Mouse (Mus musculus) kidney, postnatal 0 days (tissue): ENCODE measurements around the gene Kcnab1. TPM values are rescaled to one million over a fixed set of nuclear protein-coding genes. Genes with fewer than 3 reads are reported as not detected.

Source experiments
- ATAC-seq: fragments of 200-750 bp; cut with Nextera tagmentation; replicated peaks from 2 replicates; pipeline ENCODE4 v1.8.0; 2017; ENCODE audit warnings: low read depth, moderate number of reproducible peaks, moderate TSS enrichment, moderate library complexity; ENCODE audit not compliant: low FRiP score
- DNase-seq: peaks from one replicate; pipeline ENCODE4 v3.0.0-alpha.2; 2016; ENCODE audit warnings: low spot score
- H3K27ac ChIP-seq: fragments of 300-500 bp; sonication (generic); 2 replicates; pipeline ENCODE4 v1.5.1; 2014; ENCODE audit warnings: mild to moderate bottlenecking
- H3K27me3 ChIP-seq: fragments of 300-500 bp; sonication (generic); 2 replicates; pipeline ENCODE4 v1.6.1; 2014; ENCODE audit warnings: low read length, mixed read lengths; ENCODE audit not compliant: insufficient read depth
- H3K36me3 ChIP-seq: fragments of 300-500 bp; sonication (generic); 2 replicates; pipeline ENCODE4 v1.6.1; 2014; ENCODE audit warnings: low read length, mixed read lengths; ENCODE audit not compliant: insufficient read depth
- H3K4me1 ChIP-seq: fragments of 300-500 bp; sonication (generic); replicated peaks from 2 replicates; pipeline ENCODE4 v1.6.1; 2014; ENCODE audit warnings: antibody characterized with exemption, low read length, mixed read lengths; ENCODE audit not compliant: insufficient read depth
- H3K4me2 ChIP-seq: fragments of 300-500 bp; sonication (generic); 2 replicates; pipeline ENCODE4 v1.6.1; 2014; ENCODE audit warnings: mild to moderate bottlenecking, low read length, moderate library complexity, mixed read lengths
- H3K4me3 ChIP-seq: fragments of 300-500 bp; sonication (generic); replicated peaks from 2 replicates; pipeline ENCODE4 v1.5.1; 2014; ENCODE audit warnings: low read depth, low read length
- H3K9ac ChIP-seq: fragments of 300-500 bp; sonication (generic); 2 replicates; pipeline ENCODE4 v1.6.1; 2014; ENCODE audit warnings: low read depth, low read length
- H3K9me3 ChIP-seq: fragments of 300-500 bp; sonication (generic); replicated peaks from 2 replicates; pipeline ENCODE4 v1.6.1; 2016; ENCODE audit warnings: low read length, inconsistent platforms, mixed read lengths
- CTCF ChIP-seq: IDR thresholded peaks from 2 replicates; pipeline ENCODE4 v1.5.1; 2016; ENCODE audit warnings: antibody characterized with exemption, low read depth, mild to moderate bottlenecking, moderate library complexity
- WGBS: fragments of 180-500 bp; shearing (Covaris S2); extraction: QIAGEN DNeasy Blood & Tissue Kit; methylation state at CpG from one replicate; pipeline ENCODE4 v1.1.7; 2014; 5-methylcytosine and 5-hydroxymethylcytosine counted together
- polyA plus RNA-seq: library from polyadenylated mRNA; unstranded; fragments of >200 nt; fragmentation: Nextera tagmentation; extraction: Ambion mirVana; gene quantifications from 2 replicates; pipeline ENCODE4 v1.2.1, GENCODE M21; 2015

Kcnab1 gene
- polyA plus RNA-seq, 1 experiment from 2014 or later: 4.0 TPM

GRCm38 (mm10) chr3:65372552-65372951 is 263.4 kb downstream of the Kcnab1 start:
- DNase-seq (no peak), ATAC-seq (no peak)
- Histone ChIP-seq H3K4me2 (no peak overlapping the region), H3K27me3 (no peaks in the 10 kb centered on the region), H3K36me3 (peaks cover 5% of the 10 kb centered on the region; the same call in 1 of the 2 replicates), H3K9me3 (no peaks in the 10 kb centered on the region), H3K27ac (no peak overlapping the region), H3K9ac (no peak overlapping the region), H3K4me3 (no peak overlapping the region), H3K4me1 (no peaks in the 10 kb centered on the region)
- TF ChIP-seq CTCF: no peak
- WGBS: 91% methylated on average over 4 of the region's 4 CpGs

- 87% methylated on average over 5 of the region's 5 CpGs for WGBS
- ATAC-seq (no peak), DNase-seq (no peak)
- Histone ChIP-seq H3K4me3 (no peak overlapping the region), H3K9me3 (no peaks in the 10 kb centered on the region), H3K4me1 (no peaks in the 10 kb centered on the region), H3K27ac (no peak overlapping the region), H3K9ac (no peak overlapping the region), H3K27me3 (no peaks in the 10 kb centered on the region), H3K4me2 (no peak overlapping the region), H3K36me3 (peaks cover 9% of the 10 kb centered on the region)
- no peak for TF ChIP-seq CTCF
Observed at GRCm38 (mm10) chr3:65373594-65374182, 264.5 kb downstream of the Kcnab1 start.

- no peaks in the 10 kb centered on the region for H3K4me1 ChIP-seq
- no peak overlapping the region for H3K27ac ChIP-seq
- 70% methylated on average over 3 of the region's 3 CpGs for WGBS
- H3K27me3 ChIP-seq: no peaks in the 10 kb centered on the region
- no peaks in the 10 kb centered on the region for H3K9me3 ChIP-seq
- TF ChIP-seq CTCF: no peak
- H3K36me3 ChIP-seq: peaks cover 15% of the 10 kb centered on the region
- H3K4me3 ChIP-seq: no peak overlapping the region
- ATAC-seq: no peak
- no peak for DNase-seq
- H3K9ac ChIP-seq: no peak overlapping the region
- H3K4me2 ChIP-seq: no peak overlapping the region
Observed at GRCm38 (mm10) chr3:65374729-65375128, 265.5 kb downstream of the Kcnab1 start.

GRCm38 (mm10) chr3:65378724-65379123 is 269.5 kb downstream of the Kcnab1 start:
- no peak overlapping the region for H3K4me2 ChIP-seq
- H3K4me3 ChIP-seq: no peak overlapping the region
- no peak for TF ChIP-seq CTCF
- DNase-seq (no peak), ATAC-seq (no peak)
- peaks cover 30% of the 10 kb centered on the region for H3K36me3 ChIP-seq
- H3K27me3 ChIP-seq: no peaks in the 10 kb centered on the region
- no peaks in the 10 kb centered on the region for H3K9me3 ChIP-seq
- no peaks in the 10 kb centered on the region for H3K4me1 ChIP-seq
- no peak overlapping the region for H3K27ac ChIP-seq
- no peak overlapping the region for H3K9ac ChIP-seq

GRCm38 (mm10) chr3:65379884-65380539 is 270.8 kb downstream of the Kcnab1 start:
- WGBS: 79% methylated on average over 4 of the region's 4 CpGs
- TF ChIP-seq CTCF: peak; percentile 80
- peak; percentile 70 for DNase-seq
- peaks cover 35% of the 10 kb centered on the region for H3K36me3 ChIP-seq
- no peak for ATAC-seq
- no peaks in the 10 kb centered on the region for H3K4me1 ChIP-seq
- no peaks in the 10 kb centered on the region for H3K27me3 ChIP-seq
- H3K4me2 ChIP-seq: no peak overlapping the region
- H3K9ac ChIP-seq: no peak overlapping the region
- H3K4me3 ChIP-seq: no peak overlapping the region
- H3K27ac ChIP-seq: no peak overlapping the region
- H3K9me3 ChIP-seq: no peaks in the 10 kb centered on the region

- Histone ChIP-seq H3K9ac (no peak overlapping the region), H3K27me3 (no peaks in the 10 kb centered on the region), H3K4me3 (no peak overlapping the region), H3K4me2 (no peak overlapping the region), H3K36me3 (peaks cover 42% of the 10 kb centered on the region), H3K9me3 (no peaks in the 10 kb centered on the region), H3K4me1 (no peaks in the 10 kb centered on the region), H3K27ac (no peak overlapping the region)
- ATAC-seq (no peak), DNase-seq (no peak)
- WGBS: 85% methylated on average over 4 of the region's 4 CpGs
- TF ChIP-seq CTCF: no peak
Observed at GRCm38 (mm10) chr3:65381094-65381493, 271.9 kb downstream of the Kcnab1 start.

- WGBS: 68% methylated on average over 3 of the region's 3 CpGs
- peaks cover 56% of the 10 kb centered on the region for H3K36me3 ChIP-seq
- no peaks in the 10 kb centered on the region for H3K4me1 ChIP-seq
- ATAC-seq (no peak), DNase-seq (no peak)
- no peak overlapping the region for H3K4me3 ChIP-seq
- no peak for TF ChIP-seq CTCF
- no peak overlapping the region for H3K27ac ChIP-seq
- H3K27me3 ChIP-seq: no peaks in the 10 kb centered on the region
- H3K9ac ChIP-seq: no peak overlapping the region
- no peaks in the 10 kb centered on the region for H3K9me3 ChIP-seq
- no peak overlapping the region for H3K4me2 ChIP-seq
Observed at GRCm38 (mm10) chr3:65384431-65384830, 275.2 kb downstream of the Kcnab1 start.
